Mouse (Mus musculus) small intestine, adult 2 months (tissue): ENCODE measurements around the gene Arnt2. TPM values are rescaled to one million over a fixed set of nuclear protein-coding genes. Genes with fewer than 3 reads are reported as not detected.

Source experiments
- H3K27ac ChIP-seq: fragments of 200-500 bp; 2 replicates; pipeline ENCODE4 v1.5.1; 2012; ENCODE audit warnings: low read depth, low read length, control low read depth, inconsistent platforms; ENCODE audit not compliant: insufficient read depth
- H3K27me3 ChIP-seq: fragments of 200-500 bp; 2 replicates; pipeline ENCODE4 v1.6.1; 2012; ENCODE audit warnings: mild to moderate bottlenecking, moderate library complexity, low read length, inconsistent platforms; ENCODE audit not compliant: control insufficient read depth, insufficient read depth
- H3K36me3 ChIP-seq: fragments of 200-500 bp; 2 replicates; pipeline ENCODE4 v1.6.1; 2012; ENCODE audit warnings: mild to moderate bottlenecking, low read length, control low read depth, inconsistent platforms; ENCODE audit not compliant: control insufficient read depth, insufficient read depth
- H3K4me1 ChIP-seq: fragments of 200-500 bp; 2 replicates; pipeline ENCODE4 v1.6.1; 2012; ENCODE audit warnings: low read length, inconsistent platforms, mixed read lengths; ENCODE audit not compliant: control insufficient read depth, insufficient read depth, insufficient read length
- H3K4me3 ChIP-seq: fragments of 200-500 bp; 2 replicates; pipeline ENCODE4 v1.5.1; 2012; ENCODE audit warnings: low read depth, mild to moderate bottlenecking, control low read depth, inconsistent platforms, low read length, moderate library complexity
- CTCF ChIP-seq: fragments of 200-500 bp; IDR thresholded peaks from 2 replicates; pipeline ENCODE4 v1.5.1; 2012; ENCODE audit warnings: low read depth, mild to moderate bottlenecking, control low read depth, inconsistent platforms, low read length, moderate library complexity, mixed read lengths; ENCODE audit not compliant: insufficient replicate concordance, insufficient read length; ENCODE audit errors: extremely low read depth
- POLR2A ChIP-seq: fragments of 200-500 bp; IDR thresholded peaks from 2 replicates; pipeline ENCODE4 v1.6.1; 2012; ENCODE audit warnings: low read depth, mild to moderate bottlenecking, control low read depth, inconsistent platforms, low read length, moderate library complexity
- WGBS: fragments of 180-500 bp; shearing (Covaris S2); methylation state at CpG from one replicate; pipeline ENCODE4 v1.1.7; 2018; 5-methylcytosine and 5-hydroxymethylcytosine counted together
- polyA plus RNA-seq: library from polyadenylated mRNA; depleted of rRNA; stranded (reverse); fragments of >200 nt; gene quantifications from 2 replicates; pipeline ENCODE4 v1.2.3, GENCODE M21; 2012

The Arnt2 gene
- polyA plus RNA-seq, 1 experiment, result 3.2 TPM

GRCm38 (mm10) chr7:84249951-84250350 is 160.0 kb downstream of the Arnt2 start:
- 87% methylated on average over 8 of the region's 8 CpGs for WGBS
- no peaks in the 10 kb centered on the region for H3K36me3 ChIP-seq
- no peak overlapping the region for H3K27ac ChIP-seq
- no peak for TF ChIP-seq POLR2A
- TF ChIP-seq CTCF, result no peak
- H3K4me3 ChIP-seq, result no peak overlapping the region
- H3K4me1 ChIP-seq, result peaks cover 16% of the 10 kb centered on the region
- no peaks in the 10 kb centered on the region for H3K27me3 ChIP-seq

GRCm38 (mm10) chr7:84249381-84249780 is 160.6 kb downstream of the Arnt2 start:
- Histone ChIP-seq H3K4me3 (no peak overlapping the region), H3K4me1 (peaks cover 16% of the 10 kb centered on the region), H3K27ac (no peak overlapping the region), H3K36me3 (no peaks in the 10 kb centered on the region), H3K27me3 (no peaks in the 10 kb centered on the region)
- WGBS, result 73% methylated on average over 7 of the region's 7 CpGs
- TF ChIP-seq POLR2A (no peak), CTCF (no peak)

GRCm38 (mm10) chr7:84247960-84248665 is 161.9 kb downstream of the Arnt2 start:
- Histone ChIP-seq H3K4me3 (no peak overlapping the region), H3K27me3 (no peaks in the 10 kb centered on the region), H3K27ac (no peak overlapping the region), H3K36me3 (no peaks in the 10 kb centered on the region), H3K4me1 (peaks cover 18% of the 10 kb centered on the region)
- TF ChIP-seq CTCF, result no peak
- no peak for TF ChIP-seq POLR2A
- WGBS, result 62% methylated on average over 3 of the region's 3 CpGs

- H3K4me3 ChIP-seq, result no peak overlapping the region
- WGBS, result 64% methylated on average over 5 of the region's 5 CpGs
- no peaks in the 10 kb centered on the region for H3K27me3 ChIP-seq
- no peak overlapping the region for H3K27ac ChIP-seq
- TF ChIP-seq CTCF (no peak), POLR2A (no peak)
- peaks cover 20% of the 10 kb centered on the region for H3K4me1 ChIP-seq
- no peaks in the 10 kb centered on the region for H3K36me3 ChIP-seq
Observed at GRCm38 (mm10) chr7:84246878-84247277, 163.1 kb downstream of the Arnt2 start.

GRCm38 (mm10) chr7:84246093-84246492 is 163.9 kb downstream of the Arnt2 start:
- Histone ChIP-seq H3K27ac (no peak overlapping the region), H3K4me3 (no peak overlapping the region), H3K36me3 (no peaks in the 10 kb centered on the region), H3K27me3 (no peaks in the 10 kb centered on the region), H3K4me1 (peaks cover 18% of the 10 kb centered on the region; the same call in 1 of the 2 replicates)
- no peak for TF ChIP-seq CTCF
- TF ChIP-seq POLR2A, result no peak
- 60% methylated on average over 2 of the region's 2 CpGs for WGBS

GRCm38 (mm10) chr7:84240406-84240805 is 169.6 kb downstream of the Arnt2 start:
- H3K27ac ChIP-seq, result no peak overlapping the region

GRCm38 (mm10) chr7:84237655-84238054 is 172.3 kb downstream of the Arnt2 start:
- H3K27ac ChIP-seq, result no peak overlapping the region
- H3K27me3 ChIP-seq, result no peaks in the 10 kb centered on the region
- 52% methylated on average over 4 of the region's 4 CpGs for WGBS
- no peak overlapping the region for H3K4me3 ChIP-seq
- TF ChIP-seq CTCF (no peak), POLR2A (no peak)
- no peaks in the 10 kb centered on the region for H3K36me3 ChIP-seq
- H3K4me1 ChIP-seq, result no peaks in the 10 kb centered on the region

More at GRCm38 (mm10) chr7:84240406-84240805, 169.6 kb downstream of the Arnt2 start:
- Histone ChIP-seq H3K4me1 (peaks cover 5% of the 10 kb centered on the region; the same call in 1 of the 2 replicates), H3K4me3 (no peak overlapping the region), H3K27me3 (no peaks in the 10 kb centered on the region), H3K36me3 (no peaks in the 10 kb centered on the region)
- TF ChIP-seq CTCF, result no peak
- TF ChIP-seq POLR2A, result no peak
- 16% methylated on average over 3 of the region's 3 CpGs for WGBS
